Mouse (Mus musculus) B cell, adult 67 days (primary cell): ENCODE data around the gene 9330161L09Rik. TPM values are rescaled to one million over a fixed set of nuclear protein-coding genes. Genes with fewer than 3 reads are reported as not detected.

Experiments
- total RNA-seq, 2 experiments: library from RNA; stranded (reverse); gene quantifications; 4 replicates each; pipeline ENCODE4 v1.2.4; 2023

Gene 9330161L09Rik
- 10 to 100 TPM in 1 of 2 experiments, 1 to 10 TPM in 1; 8.2 to 11.0 TPM for total RNA-seq

DNA sequence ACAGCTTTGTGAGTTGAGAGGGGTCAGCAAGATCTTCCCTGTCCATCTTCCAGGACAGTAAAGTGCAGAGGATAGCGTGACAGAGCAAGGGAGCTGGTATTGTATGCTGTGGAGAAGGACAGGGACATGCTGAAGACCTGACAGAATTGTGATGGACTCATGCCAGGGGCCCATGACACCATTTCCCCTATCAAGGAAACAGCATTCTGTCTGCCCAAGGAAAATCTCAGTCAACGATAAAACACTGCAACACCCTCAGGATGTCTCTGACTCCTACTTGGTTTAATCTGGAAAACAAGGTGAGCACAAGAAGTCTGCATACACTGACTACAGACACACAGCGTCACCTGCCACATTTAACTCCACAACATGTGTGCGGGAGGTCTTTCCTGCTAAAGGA is at the start of gene 9330161L09Rik:
Gene 9330161L09Rik (minus strand): TSS at position 101 of the 400 bp plus-strand sequence.

DNA sequence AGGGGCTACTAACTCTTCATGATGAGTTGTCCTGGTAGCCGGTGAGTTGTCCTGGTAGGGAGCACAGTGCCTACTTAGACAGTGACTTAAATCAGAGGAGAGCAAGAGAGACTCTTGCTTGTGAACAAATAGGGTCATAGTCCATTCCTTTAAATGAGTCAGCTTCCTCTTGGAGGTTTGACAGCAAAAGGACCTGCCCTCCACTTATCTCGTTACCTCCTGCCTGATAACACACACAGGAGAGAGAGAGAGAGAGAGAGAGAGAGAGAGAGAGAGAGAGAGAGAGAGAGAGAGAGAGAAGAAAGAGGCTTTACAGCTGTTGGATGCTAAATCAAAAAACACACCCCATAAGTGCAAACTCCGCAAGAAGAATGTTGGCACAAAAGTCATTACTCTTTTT is 49.5 kb upstream of the 9330161L09Rik start, which contains the start of gene Ifi27l2b:
Gene Ifi27l2b (minus strand): TSS at position 84 of the 400 bp plus-strand sequence.

DNA sequence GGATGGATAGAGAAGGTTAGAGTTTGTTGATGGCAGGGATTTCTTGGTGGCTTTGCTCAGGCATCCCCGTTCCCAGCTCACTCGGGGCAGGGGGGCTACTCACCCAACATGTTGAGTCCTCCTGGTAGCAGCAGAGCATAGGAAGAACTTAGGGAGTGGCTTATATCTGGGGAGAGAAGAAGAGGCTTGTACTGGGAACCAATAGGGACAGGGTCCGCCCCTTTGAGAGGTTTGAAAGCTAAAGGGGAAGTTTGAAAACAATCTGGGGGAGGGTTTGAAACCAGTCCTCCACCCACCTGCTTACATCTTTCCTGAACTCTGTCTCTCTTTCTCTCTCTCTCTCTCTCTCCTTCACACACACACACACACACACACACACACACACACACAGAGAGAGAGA is 35.9 kb upstream of the 9330161L09Rik start, which contains the start of gene Ifi27l2a:
Gene Ifi27l2a (minus strand): TSS at position 157 of the 400 bp plus-strand sequence.

DNA sequence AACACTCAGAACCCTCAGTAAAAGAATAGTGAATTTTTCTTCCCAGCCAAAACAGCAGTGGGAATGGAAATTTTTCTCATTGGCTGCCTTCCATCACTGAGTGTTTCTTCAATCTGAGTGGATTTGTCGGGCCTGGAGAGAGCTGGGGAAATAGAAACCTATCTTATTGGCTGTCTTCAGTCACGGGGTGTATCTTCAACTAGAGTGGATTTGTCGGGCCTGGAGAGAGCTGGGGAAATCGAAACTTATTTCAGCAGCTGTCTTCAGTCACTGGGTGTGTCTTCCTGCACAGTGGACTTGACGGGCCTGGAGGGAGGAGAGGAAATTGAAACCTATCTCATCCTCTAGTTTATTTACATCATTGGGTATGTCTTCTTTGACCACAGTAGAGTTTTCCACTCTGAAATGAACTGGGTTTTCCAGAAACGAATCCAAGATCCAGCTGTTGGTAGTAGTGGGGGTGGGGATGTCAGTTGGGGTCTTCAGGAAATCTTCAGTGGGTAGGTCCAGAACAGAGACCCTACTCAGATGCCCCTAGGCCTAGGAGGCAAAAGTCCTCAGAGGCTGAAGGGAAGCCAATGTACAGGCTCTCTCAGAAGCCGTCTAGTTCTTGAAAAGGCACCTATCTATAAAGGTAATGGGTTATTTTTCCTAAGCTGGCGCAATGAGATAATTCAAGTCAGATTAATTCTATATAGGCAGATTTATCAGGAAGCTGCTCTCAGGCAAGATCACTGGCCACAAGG is 26.5 kb upstream of the 9330161L09Rik start, which contains the start of gene Ifi27:
Gene Ifi27 (plus strand): TSS at position 226 of the 746 bp plus-strand sequence.

DNA sequence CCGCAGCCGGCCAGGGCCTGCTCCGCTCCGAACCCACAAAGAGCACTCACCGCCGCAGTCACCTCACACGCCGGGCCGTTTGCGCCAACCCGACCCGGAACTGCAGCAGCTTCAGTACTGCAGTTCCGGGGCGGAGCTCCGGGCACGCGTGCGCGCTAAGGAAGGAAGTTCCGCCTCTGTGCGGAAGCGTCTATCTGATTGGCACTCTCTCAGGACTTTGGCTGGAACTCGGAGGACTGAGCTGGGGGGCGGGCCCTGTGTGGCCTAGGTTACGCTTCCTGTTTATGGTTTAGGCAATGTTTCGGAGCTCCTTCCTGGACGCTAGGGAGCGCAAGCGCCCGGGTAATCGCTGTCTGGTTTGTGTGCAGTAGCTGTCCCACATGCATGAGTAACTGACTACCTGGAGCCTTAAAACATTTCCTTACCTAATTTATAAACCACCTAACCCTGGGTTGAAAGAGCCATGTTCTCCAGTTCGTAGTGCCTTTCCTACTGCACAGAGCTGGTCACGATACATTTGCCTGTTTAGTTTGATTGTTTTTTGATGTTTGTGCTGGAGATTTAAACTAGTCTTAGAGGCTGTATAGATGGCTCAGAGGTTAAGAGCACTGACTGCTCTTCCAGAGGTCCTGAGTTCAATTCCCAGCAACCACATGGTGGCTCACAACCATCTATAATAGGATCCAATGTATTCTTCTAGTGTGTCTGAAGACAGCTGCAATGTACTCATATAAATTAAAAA is 18.3 kb upstream of the 9330161L09Rik start, which contains the start of gene Ddx24:
Gene Ddx24 (minus strand): TSS at position 102 of the 742 bp plus-strand sequence.

DNA sequence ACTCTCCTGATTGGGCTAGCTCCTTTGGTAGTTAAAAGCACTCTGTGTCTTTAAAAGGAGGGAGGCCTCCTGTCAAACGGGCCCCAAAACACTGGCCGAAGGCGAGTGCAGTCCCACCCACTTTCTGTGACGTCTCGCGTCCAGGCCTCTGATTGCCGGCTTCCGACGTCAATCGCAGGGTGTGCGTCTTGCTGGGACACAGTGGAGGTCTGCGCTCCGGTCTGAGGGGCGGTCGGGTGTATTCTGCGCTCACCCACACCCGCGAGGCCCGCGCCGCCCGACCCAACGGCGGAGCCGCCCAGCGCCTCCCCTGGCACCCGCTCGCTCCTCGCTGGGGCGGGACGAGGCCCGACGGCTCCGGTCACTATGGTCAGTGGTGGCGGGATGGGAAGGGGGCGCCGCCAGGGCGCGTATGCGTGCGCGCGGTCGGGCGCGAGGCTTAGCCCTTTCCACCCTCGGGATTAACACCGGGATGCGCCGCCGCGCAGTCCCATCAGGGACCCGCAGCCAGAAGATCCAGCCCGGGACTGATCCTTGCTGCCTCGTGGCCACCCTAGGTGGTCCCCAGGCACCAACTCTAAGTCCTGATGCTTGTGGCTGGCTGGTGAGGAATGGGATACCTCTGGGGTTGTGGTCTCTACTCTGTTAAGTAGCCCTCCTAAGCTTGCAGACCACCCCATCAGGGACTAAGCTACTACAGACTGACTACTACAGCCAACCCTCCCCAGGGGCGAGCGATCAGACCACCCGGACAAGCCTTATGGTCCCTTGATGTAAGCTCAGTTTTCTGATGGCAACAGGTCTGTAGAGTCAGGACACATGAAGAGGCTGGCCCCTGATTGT is 18.9 kb downstream of the 9330161L09Rik start, which contains the start of gene Otub2:
Gene Otub2 (plus strand): TSS at position 178 of the 843 bp plus-strand sequence.

Other genes starting within 250 kb of the 9330161L09Rik start
- gene Prima1, start 165.7 kb downstream of the 9330161L09Rik start, total RNA-seq, result not detected
- not detected for gene Fam181a, start 96.8 kb downstream of the 9330161L09Rik start, total RNA-seq
- gene Asb2, start 51.8 kb downstream of the 9330161L09Rik start, total RNA-seq, result 10 to 100 TPM; 21.8 to 33.1 TPM
- gene Otub2, start 19.1 kb downstream of the 9330161L09Rik start, total RNA-seq, result 10 to 100 TPM in 1 of 2 experiments, 1 to 10 TPM in 1; 5.5 to 10.1 TPM
- gene Ddx24, start 18.0 kb upstream of the 9330161L09Rik start, total RNA-seq, result 100 to 1,000 TPM; 196 to 208 TPM
- 100 to 1,000 TPM in 1 of 2 experiments, 10 to 100 TPM in 1; 85.5 to 107 TPM for gene Ifi27, start 26.4 kb upstream of the 9330161L09Rik start, total RNA-seq
- gene Ifi27l2a, start 35.9 kb upstream of the 9330161L09Rik start, total RNA-seq, result 100 to 1,000 TPM; 143 to 206 TPM
- not detected for gene Ifi27l2b, start 49.4 kb upstream of the 9330161L09Rik start, total RNA-seq
- under 1 TPM in 1 of 2 experiments, not detected in 1; 0.26 TPM for gene Ppp4r4, start 124.5 kb upstream of the 9330161L09Rik start, total RNA-seq
- not detected for gene Serpina10, start 223.6 kb upstream of the 9330161L09Rik start, total RNA-seq
- not detected for gene Serpina6, start 249.4 kb upstream of the 9330161L09Rik start, total RNA-seq